Mouse (Mus musculus): ENCODE measurements around the gene Mrc1. TPM values are rescaled to one million over a fixed set of nuclear protein-coding genes. Genes with fewer than 3 reads are reported as not detected.
"Not testable (repeated sequence)": the region's sequence is repeated elsewhere in the genome, so short reads cannot be mapped to it uniquely, and the experiment has no call there.

Gene Mrc1
- 1 to 10 TPM; 3.4 to 4.1 TPM for total RNA-seq (2021)
- long read RNA-seq, experiment 1, full-length matches to known transcripts = 5 of 7 reads
- long read RNA-seq, experiment 1, partial matches to known transcripts = 1 of 7 reads
- long read RNA-seq, experiment 1, other reads (novel, unspliced or antisense) = 1 of 7 reads
- long read RNA-seq, experiment 2 = 0 reads

GRCm38 (mm10) chr2:14229149-14229548 is at the start of gene Mrc1:
TSS of gene Mrc1 (plus strand) at chr2:14229392.
- TF ChIP-seq CTCF (conservative IDR thresholded peaks at IDR 0.05) = no peak
- Histone ChIP-seq H3K27ac (no peak within 1 kb of the TSS), H3K4me3 (no peak within 1 kb of the TSS)
- DNase-seq (ENCODE audit: low spot score in 2 of 2) = no peak

GRCm38 (mm10) chr2:14184375-14184774 is 44.8 kb upstream of the Mrc1 start:
- no peak for TF ChIP-seq CTCF (conservative IDR thresholded peaks at IDR 0.05)
- H3K4me3 ChIP-seq = no peak overlapping the region
- no peak for DNase-seq (ENCODE audit: low spot score in 2 of 2)
- H3K27ac ChIP-seq = no peak overlapping the region

GRCm38 (mm10) chr2:14190684-14191083 is 38.5 kb upstream of the Mrc1 start:
- no peak for DNase-seq (ENCODE audit: low spot score in 2 of 2)
- Histone ChIP-seq H3K4me3 (no peak overlapping the region), H3K27ac (no peak overlapping the region)
- TF ChIP-seq CTCF (conservative IDR thresholded peaks at IDR 0.05) = no peak

- Histone ChIP-seq H3K27ac (no peak overlapping the region), H3K4me3 (no peak overlapping the region)
- no peak for DNase-seq (ENCODE audit: low spot score in 2 of 2)
- TF ChIP-seq CTCF (conservative IDR thresholded peaks at IDR 0.05) = no peak
These were observed 37.6 kb upstream of the Mrc1 start for GRCm38 (mm10) chr2:14191601-14192000.

GRCm38 (mm10) chr2:14192046-14192445 is 37.1 kb upstream of the Mrc1 start:
- Histone ChIP-seq H3K4me3 (no peak overlapping the region), H3K27ac (no peak overlapping the region)
- DNase-seq (ENCODE audit: low spot score in 2 of 2) = no peak
- TF ChIP-seq CTCF (conservative IDR thresholded peaks at IDR 0.05) = no peak

GRCm38 (mm10) chr2:14198325-14198903 is 30.8 kb upstream of the Mrc1 start:
- not testable (repeated sequence) for H3K27ac ChIP-seq; DNase-seq (ENCODE audit: low spot score in 2 of 2); H3K4me3 ChIP-seq

GRCm38 (mm10) chr2:14199621-14200020 is 29.6 kb upstream of the Mrc1 start:
- no peak for DNase-seq (ENCODE audit: low spot score in 2 of 2)
- no peak overlapping the region for H3K4me3 ChIP-seq
- H3K27ac ChIP-seq = no peak overlapping the region
- TF ChIP-seq CTCF (conservative IDR thresholded peaks at IDR 0.05) = no peak

- H3K27ac ChIP-seq; DNase-seq (ENCODE audit: low spot score in 2 of 2); H3K4me3 ChIP-seq: not testable (repeated sequence)
These were observed 28.2 kb upstream of the Mrc1 start for GRCm38 (mm10) chr2:14200879-14201445.

GRCm38 (mm10) chr2:14204308-14204707 is 24.9 kb upstream of the Mrc1 start:
- DNase-seq (ENCODE audit: low spot score in 2 of 2) = no peak
- no peak overlapping the region for H3K27ac ChIP-seq
- no peak overlapping the region for H3K4me3 ChIP-seq
- TF ChIP-seq CTCF (conservative IDR thresholded peaks at IDR 0.05) = no peak

GRCm38 (mm10) chr2:14206798-14207197 is 22.4 kb upstream of the Mrc1 start:
- DNase-seq (ENCODE audit: low spot score in 2 of 2) = no peak
- TF ChIP-seq CTCF (conservative IDR thresholded peaks at IDR 0.05) = no peak
- Histone ChIP-seq H3K4me3 (no peak overlapping the region), H3K27ac (no peak overlapping the region)

- H3K27ac ChIP-seq = no peak overlapping the region
- DNase-seq (ENCODE audit: low spot score in 2 of 2) = no peak
- TF ChIP-seq CTCF (conservative IDR thresholded peaks at IDR 0.05) = no peak
These were observed 18.5 kb upstream of the Mrc1 start for GRCm38 (mm10) chr2:14210731-14211130.

GRCm38 (mm10) chr2:14211606-14212005 is 17.6 kb upstream of the Mrc1 start:
- no peak overlapping the region for H3K4me3 ChIP-seq
- no peak for TF ChIP-seq CTCF (conservative IDR thresholded peaks at IDR 0.05)
- DNase-seq (ENCODE audit: low spot score in 2 of 2) = no peak
- H3K27ac ChIP-seq = no peak overlapping the region

More at GRCm38 (mm10) chr2:14210731-14211130, 18.5 kb upstream of the Mrc1 start:
- H3K4me3 ChIP-seq = no peak overlapping the region

- no peak for DNase-seq (ENCODE audit: low spot score in 2 of 2)
- TF ChIP-seq CTCF (conservative IDR thresholded peaks at IDR 0.05) = no peak
- H3K27ac ChIP-seq = no peak overlapping the region
- no peak overlapping the region for H3K4me3 ChIP-seq
These were observed 14.4 kb upstream of the Mrc1 start for GRCm38 (mm10) chr2:14214764-14215163.

GRCm38 (mm10) chr2:14216653-14217052 is 12.5 kb upstream of the Mrc1 start:
- H3K4me3 ChIP-seq = no peak overlapping the region
- no peak for DNase-seq (ENCODE audit: low spot score in 2 of 2)
- no peak overlapping the region for H3K27ac ChIP-seq
- no peak for TF ChIP-seq CTCF (conservative IDR thresholded peaks at IDR 0.05)
